Mouse (Mus musculus): ENCODE measurements around the gene Psmd3.
"Not testable (repeated sequence)": the region's sequence is repeated elsewhere in the genome, so short reads cannot be mapped to it uniquely, and the experiment has no call there.

Psmd3 gene

DNA sequence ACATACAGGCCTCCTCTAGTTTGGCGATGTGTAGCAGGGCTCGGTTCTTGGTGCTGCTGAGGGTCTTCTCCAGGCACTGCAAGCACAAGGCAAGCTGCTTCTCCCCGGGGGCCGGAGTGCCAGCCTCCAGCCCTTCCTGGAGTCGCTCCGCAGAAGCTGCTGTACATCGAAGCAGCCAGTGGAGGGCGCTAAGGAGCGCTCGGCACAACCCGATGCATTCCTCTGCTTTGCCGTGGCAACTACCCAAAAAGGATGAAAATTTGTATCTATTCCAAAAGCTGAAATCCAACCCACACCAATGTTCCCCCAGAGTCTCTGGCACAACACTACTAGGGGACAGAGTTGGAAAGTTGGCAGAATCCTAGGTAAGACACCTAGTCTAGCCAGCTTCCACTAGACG, 35.5 kb downstream of the Psmd3 start:
- peak; percentile 66 to 88 for DNase-seq (ENCODE audit: low spot score in 2 of 2)

GRCm38 (mm10) chr11:98720756-98721155, 38.4 kb downstream of the Psmd3 start:
- no peak for DNase-seq (ENCODE audit: low spot score in 2 of 2)

DNA sequence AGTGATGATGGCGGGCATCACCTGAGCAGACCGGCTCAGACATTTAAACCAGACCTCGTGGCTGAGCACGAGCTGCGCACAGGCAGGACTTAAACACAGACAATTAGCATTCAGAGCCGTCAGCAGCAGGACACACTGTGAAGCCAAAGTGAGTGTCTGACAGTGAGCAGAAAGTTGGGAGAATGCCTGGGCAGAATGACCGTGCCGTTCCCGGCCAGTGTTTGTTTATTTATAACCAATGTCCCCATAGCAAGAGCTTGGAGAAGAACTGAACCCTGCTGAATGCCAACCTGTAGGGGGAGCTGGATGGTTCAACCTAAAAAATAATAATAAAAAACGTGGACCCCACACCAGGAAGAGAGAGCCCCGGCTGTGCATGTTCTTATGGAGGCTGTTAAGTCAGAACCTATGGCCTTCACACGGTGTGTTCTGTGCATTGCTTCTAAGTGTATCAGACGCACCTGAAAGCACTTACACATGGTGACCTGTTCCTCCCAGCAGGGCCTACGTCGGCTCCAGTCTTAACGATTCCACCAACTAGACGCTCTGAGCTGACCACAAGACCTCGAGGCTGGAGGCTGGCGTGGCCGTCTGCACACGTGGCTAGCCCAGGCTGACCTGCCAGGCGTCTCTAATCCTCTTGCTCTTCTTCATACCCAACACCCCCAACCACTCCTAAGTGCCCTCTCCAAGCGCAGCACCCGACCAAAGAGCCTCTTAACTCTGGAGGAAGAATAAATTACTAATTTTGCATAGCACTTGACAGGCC, 39.3 kb downstream of the Psmd3 start:
- DNase-seq (ENCODE audit: low spot score in 2 of 2): peak in 1 of 2 experiments; percentile 58

GRCm38 (mm10) chr11:98723098-98723497, 40.7 kb downstream of the Psmd3 start:
- DNase-seq (ENCODE audit: low spot score in 2 of 2): no peak

- DNase-seq (ENCODE audit: low spot score in 2 of 2): peak in 1 of 2 experiments; percentile 58
Measured at GRCm38 (mm10) chr11:98725926-98726506, 43.7 kb downstream of the Psmd3 start.

DNA sequence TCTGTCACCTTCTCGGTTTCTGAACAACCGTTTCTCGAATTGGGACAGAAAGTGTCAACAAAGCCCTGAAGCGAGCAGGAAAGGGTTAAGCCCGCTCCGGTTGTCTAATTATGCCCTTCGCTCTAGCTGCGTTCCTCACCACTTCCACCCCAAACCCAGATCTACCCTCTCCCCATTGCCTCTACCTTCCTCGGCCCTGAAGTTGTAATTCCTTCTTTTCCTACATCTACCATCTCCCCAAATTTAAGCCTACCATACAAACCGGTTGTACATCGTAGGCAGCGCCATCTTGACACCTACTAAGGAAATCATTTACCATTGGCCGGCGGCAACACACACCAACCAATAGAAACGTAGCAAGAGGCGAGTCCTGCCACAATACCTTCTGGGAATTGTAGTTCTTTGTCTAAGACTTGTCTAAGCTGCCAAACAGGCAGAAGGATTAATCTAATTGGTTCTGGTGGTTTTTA, 46.8 kb downstream of the Psmd3 start, which contains the start of gene Med24:
Gene Med24, minus strand, starts transcription at position 317 of the 470 bp plus-strand sequence.
- peak; percentile 81 to 84 for DNase-seq (ENCODE audit: low spot score in 2 of 2)

GRCm38 (mm10) chr11:98730727-98731126, 48.4 kb downstream of the Psmd3 start:
- no peak for DNase-seq (ENCODE audit: low spot score in 2 of 2)

DNA sequence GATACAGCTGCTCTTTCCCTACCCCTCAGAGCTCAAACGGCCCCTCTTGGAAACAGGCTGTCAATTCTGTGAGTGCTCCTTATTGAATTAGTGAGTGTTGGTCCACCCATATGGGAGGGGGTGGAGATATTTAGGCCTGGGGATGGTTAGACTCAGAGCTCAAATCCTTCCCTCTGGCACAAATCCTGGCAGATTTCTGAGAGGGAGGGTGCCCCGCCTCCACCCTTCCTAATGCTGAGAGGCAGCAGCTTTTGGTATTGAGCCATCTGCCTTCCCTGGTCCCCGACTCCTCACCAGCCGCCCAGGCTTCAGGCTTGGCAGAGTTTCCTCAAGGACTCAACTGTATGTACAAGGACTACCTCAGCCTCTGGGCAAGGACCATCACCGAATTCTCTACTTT, 48.8 kb downstream of the Psmd3 start:
- DNase-seq (ENCODE audit: low spot score in 2 of 2): peak in 1 of 2 experiments; percentile 58

GRCm38 (mm10) chr11:98734020-98734419, 51.7 kb downstream of the Psmd3 start:
- peak in 1 of 2 experiments; percentile 61 for DNase-seq (ENCODE audit: low spot score in 2 of 2)

GRCm38 (mm10) chr11:98735111-98735510, 52.8 kb downstream of the Psmd3 start:
- no peak for DNase-seq (ENCODE audit: low spot score in 2 of 2)

DNA sequence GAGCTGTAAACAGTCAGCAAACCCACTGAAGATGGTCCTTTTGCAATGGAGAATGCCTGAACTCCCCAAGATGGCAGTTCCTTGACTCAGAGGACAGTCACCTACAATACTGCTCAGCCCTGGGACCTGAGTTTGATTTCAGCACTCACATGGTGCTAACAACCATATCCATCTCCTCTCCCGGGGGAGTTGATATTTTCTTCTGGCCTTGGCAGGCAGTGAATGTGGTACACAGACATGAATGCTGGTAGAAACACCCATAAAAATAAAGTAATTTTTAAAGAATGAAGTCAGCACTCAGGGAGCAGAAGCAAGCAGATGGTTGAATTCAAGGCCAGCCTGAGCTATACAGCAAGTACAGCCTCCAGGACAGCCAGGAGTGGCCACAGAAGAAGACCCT, 53.8 kb downstream of the Psmd3 start:
- no peak for DNase-seq (ENCODE audit: low spot score in 2 of 2)

DNA sequence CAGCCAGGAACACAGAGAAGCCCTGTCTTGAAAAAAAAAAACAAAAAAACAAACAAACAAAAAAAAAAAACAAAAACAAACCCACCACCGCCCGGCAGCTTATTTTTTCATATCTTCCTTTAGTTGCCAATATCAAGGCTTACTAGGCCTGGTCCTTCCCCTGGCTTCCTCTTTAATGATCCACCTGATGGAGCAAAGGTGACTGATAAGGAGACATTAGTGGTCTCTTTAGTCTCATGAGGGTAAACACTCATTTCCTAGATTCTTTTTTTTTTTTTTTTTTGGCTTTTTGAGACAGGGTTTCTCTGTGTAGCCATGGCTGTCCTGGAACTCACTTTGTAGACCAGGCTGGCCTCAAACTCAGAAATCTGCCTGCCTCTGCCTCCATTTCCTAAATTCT, 54.9 kb downstream of the Psmd3 start:
- not testable (repeated sequence) for DNase-seq (ENCODE audit: low spot score in 2 of 2)

- DNase-seq (ENCODE audit: low spot score in 2 of 2): no peak
Measured at GRCm38 (mm10) chr11:98738428-98738911, 56.1 kb downstream of the Psmd3 start.

GRCm38 (mm10) chr11:98738925-98739324, 56.6 kb downstream of the Psmd3 start:
- no peak for DNase-seq (ENCODE audit: low spot score in 2 of 2)

DNA sequence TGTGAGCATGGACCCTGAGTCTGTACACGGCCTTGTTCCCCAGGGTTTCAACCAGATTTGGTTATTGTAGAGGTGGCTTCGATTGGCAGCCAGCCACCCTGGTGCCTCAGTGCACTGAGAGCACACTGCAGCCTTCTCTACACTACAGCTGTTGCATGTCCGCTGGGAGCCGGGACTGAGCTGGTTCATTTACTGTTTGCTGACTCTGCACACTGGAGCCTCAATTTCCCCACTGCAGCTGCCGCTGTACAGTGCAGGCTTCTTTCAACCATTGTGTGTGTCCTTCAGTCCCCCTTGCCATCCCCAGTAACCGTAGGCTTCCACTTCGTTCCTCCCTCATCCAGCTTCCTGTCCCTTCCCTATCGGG, 57.7 kb downstream of the Psmd3 start:
- DNase-seq (ENCODE audit: low spot score in 2 of 2): peak in 1 of 2 experiments; percentile 66

DNA sequence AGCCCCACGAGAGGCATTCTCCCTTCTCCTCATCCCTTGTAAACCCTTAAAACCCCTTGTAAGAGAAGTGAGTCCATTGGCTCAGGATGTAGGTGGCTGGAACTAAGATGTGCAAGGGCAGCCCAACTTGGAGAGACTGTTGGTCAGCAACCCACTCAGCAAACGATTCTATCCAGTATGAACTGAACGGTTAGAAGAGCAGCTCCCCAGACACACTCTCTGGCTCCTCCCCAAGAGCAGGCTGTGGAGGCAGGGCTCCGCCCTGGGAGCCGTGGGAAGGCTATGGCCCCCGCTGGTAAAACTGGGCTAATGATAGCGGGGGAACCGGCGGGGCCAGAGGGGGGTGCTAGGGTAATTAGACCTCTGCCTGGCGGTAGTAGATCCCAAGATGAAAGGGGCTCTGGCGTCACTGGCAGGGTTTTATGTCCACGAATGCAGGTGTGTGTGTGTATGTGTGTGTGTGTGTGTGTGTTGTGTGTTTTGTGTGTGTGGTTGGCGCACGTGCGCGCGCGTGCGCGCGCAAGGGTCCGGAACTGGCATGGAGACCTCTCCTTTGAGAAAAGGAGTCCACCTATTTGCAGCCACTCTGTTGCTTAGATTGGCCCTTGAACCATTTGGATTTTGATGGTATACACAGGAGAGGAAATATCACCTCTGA, 58.2 kb downstream of the Psmd3 start, which contains the start of gene Thra:
Gene Thra, plus strand, starts transcription at position 246 of the 658 bp plus-strand sequence.
- DNase-seq (ENCODE audit: low spot score in 2 of 2): peak; percentile 61 to 79

- DNase-seq (ENCODE audit: low spot score in 2 of 2): no peak
Measured at GRCm38 (mm10) chr11:98741051-98741620, 58.8 kb downstream of the Psmd3 start.

DNA sequence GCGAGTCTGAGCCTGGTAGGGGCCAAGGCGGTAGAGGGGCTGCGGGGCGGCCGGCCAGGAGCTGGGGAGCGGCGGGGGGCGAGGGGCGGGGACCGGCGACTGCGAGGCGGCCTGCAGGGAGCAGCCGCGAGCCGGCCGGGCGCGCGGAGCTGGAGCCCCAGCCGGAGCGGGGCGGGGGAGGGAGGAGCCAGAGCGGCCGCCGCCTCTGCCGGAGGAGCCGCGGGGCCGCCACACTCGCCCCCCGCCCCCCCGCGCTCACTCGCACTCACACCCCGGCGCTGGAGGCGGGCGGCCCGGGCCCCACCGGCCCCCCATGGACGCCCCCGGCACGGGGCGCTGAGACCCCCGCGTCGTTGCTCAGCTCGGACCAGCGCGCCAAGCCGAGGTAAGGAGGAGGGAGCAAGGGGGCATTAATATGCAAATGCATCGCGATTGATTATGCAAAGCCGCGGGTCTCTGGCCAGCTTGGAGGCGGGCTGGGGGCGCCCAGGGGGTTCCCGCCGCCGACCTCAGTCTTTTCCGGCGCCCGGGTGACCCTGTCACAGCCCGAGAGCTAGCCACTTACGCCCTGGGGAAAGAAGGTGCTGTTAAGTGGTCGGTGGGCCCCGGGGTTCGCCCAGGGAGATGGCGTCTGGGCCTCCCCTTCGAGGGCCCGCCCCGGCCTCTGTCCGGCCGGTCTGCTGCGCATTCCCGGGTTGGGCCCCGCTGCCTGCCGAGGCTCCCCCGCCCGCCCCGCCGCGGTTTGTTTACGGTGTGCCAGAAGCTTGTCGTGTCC, 59.5 kb downstream of the Psmd3 start:
- peak; percentile 80 to 89 for DNase-seq (ENCODE audit: low spot score in 2 of 2)

GRCm38 (mm10) chr11:98742397-98743291, 60.3 kb downstream of the Psmd3 start:
- DNase-seq (ENCODE audit: low spot score in 2 of 2): peak in 1 of 2 experiments; percentile 70
